Mouse (Mus musculus) midbrain, postnatal 0 days (tissue): ENCODE measurements at regions not wholly inside any gene's neighbourhood (a gene's known extent, or its start where the extent isn't known, plus 50 kb on each side); places are given as distances from the start of the nearest gene placed in this dataset.

Experiments
- ATAC-seq: fragments of 200-750 bp; cut with Nextera tagmentation; 2 replicates; pipeline ENCODE4 v1.8.0; 2017; ENCODE audit warnings: moderate number of reproducible peaks, mild to moderate bottlenecking, moderate TSS enrichment, moderate library complexity; ENCODE audit not compliant: low FRiP score
- DNase-seq: peaks from one replicate; pipeline ENCODE4 v3.0.0-alpha.2; 2015; ENCODE audit warnings: low spot score
- H3K27ac ChIP-seq: fragments of 300-500 bp; sonication (generic); 2 replicates; pipeline ENCODE4 v1.5.1; 2014; ENCODE audit warnings: low read depth, mild to moderate bottlenecking, low read length, mixed read lengths
- H3K27me3 ChIP-seq: fragments of 300-500 bp; sonication (generic); 2 replicates; pipeline ENCODE4 v1.6.1; 2014; ENCODE audit warnings: low read length, control low read depth, mixed read lengths; ENCODE audit not compliant: insufficient read depth
- H3K36me3 ChIP-seq: fragments of 300-500 bp; sonication (generic); 2 replicates; pipeline ENCODE4 v1.6.1; 2014; ENCODE audit warnings: low read length, control low read depth, mixed read lengths; ENCODE audit not compliant: insufficient read depth
- H3K4me1 ChIP-seq: fragments of 300-500 bp; sonication (generic); 2 replicates; pipeline ENCODE4 v1.6.1; 2014; ENCODE audit warnings: mild to moderate bottlenecking, control low read depth, antibody characterized with exemption, low read length, mixed read lengths; ENCODE audit not compliant: insufficient read depth
- H3K4me2 ChIP-seq: fragments of 300-500 bp; sonication (generic); 2 replicates; pipeline ENCODE4 v1.6.1; 2014; ENCODE audit warnings: low read depth, mild to moderate bottlenecking, low read length, mixed read lengths; ENCODE audit not compliant: poor library complexity, severe bottlenecking
- H3K4me3 ChIP-seq: fragments of 300-500 bp; sonication (generic); 2 replicates; pipeline ENCODE4 v1.5.1; 2014; ENCODE audit warnings: low read depth, mild to moderate bottlenecking, low read length, moderate library complexity
- H3K9ac ChIP-seq: fragments of 300-500 bp; sonication (generic); replicated peaks from 2 replicates; pipeline ENCODE4 v1.6.1; 2014; ENCODE audit warnings: mild to moderate bottlenecking, low read length, moderate library complexity, mixed read lengths; ENCODE audit not compliant: poor library complexity, severe bottlenecking
- H3K9me3 ChIP-seq: fragments of 300-500 bp; sonication (generic); 2 replicates; pipeline ENCODE4 v1.6.1; 2016; ENCODE audit warnings: low read length, control low read depth
- CTCF ChIP-seq: IDR thresholded peaks from 2 replicates; pipeline ENCODE4 v1.5.1; 2016; ENCODE audit warnings: antibody characterized with exemption, mild to moderate bottlenecking
- WGBS: fragments of 180-500 bp; shearing (Covaris S2); extraction: QIAGEN DNeasy Blood & Tissue Kit; methylation state at CpG from one replicate; pipeline ENCODE4 v1.1.7; 2014; 5-methylcytosine and 5-hydroxymethylcytosine counted together

DNA sequence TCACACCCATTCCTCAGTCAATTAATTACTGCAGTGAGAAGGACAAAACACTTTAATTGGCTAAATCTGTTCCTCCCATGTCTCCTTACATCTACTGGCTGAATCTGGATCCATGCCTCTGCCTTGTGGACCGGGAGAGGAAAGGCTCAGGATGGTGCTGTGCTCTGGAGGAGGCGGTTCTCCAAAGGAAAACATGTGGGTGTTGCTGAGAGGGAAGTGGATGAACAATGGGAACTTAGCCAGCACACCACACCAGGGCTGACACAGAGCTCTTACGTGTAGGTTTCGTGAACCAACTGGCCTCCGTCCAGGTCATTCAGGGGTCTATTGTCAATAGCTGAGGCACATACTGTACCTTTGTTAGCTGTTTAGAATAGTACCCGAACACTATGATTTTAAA is 69.3 kb upstream of the Tcf12 start:
- Histone ChIP-seq H3K4me1 (no peaks in the 10 kb centered on the region), H3K27me3 (no peaks in the 10 kb centered on the region), H3K9me3 (no peaks in the 10 kb centered on the region), H3K4me3 (no peak overlapping the region), H3K9ac (no peak overlapping the region), H3K36me3 (no peaks in the 10 kb centered on the region), H3K27ac (no peak overlapping the region), H3K4me2 (no peak overlapping the region)
- no peak for TF ChIP-seq CTCF
- no peak for ATAC-seq
- DNase-seq = no peak
- WGBS = 61% methylated on average over 6 of the region's 6 CpGs

DNA sequence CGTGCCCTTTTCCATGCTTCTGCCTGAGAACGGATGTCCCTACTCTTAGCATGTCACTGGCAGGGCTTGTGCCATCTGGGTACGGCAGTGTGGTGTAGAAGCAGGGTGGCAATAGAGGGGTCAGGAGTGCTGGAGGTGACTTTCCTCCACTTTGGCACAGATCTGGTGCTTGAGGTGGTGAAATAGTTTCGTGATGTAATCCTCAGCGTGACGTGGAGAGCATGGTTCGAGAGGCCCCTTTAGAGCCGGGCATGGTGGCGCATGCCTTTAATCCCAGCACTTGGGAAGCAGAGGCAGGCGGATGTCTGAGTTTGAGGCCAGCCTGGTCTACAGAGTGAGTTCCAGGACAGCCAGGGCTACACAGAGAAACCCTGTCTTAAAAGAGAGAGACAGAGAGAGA is 71.7 kb upstream of the Tcf12 start:
- H3K27ac ChIP-seq = no peak overlapping the region
- DNase-seq (no peak), ATAC-seq (no peak)
- H3K36me3 ChIP-seq = no peaks in the 10 kb centered on the region
- no peaks in the 10 kb centered on the region for H3K9me3 ChIP-seq
- no peak overlapping the region for H3K4me3 ChIP-seq
- H3K9ac ChIP-seq = no peak overlapping the region
- TF ChIP-seq CTCF = no peak
- H3K27me3 ChIP-seq = no peaks in the 10 kb centered on the region
- 92% methylated on average over 10 of the region's 10 CpGs for WGBS
- no peak overlapping the region for H3K4me2 ChIP-seq
- no peaks in the 10 kb centered on the region for H3K4me1 ChIP-seq

- Histone ChIP-seq H3K4me2 (no peak overlapping the region), H3K27me3 (no peaks in the 10 kb centered on the region), H3K9me3 (no peaks in the 10 kb centered on the region), H3K4me1 (no peaks in the 10 kb centered on the region), H3K36me3 (no peaks in the 10 kb centered on the region), H3K4me3 (no peak overlapping the region), H3K9ac (no peak overlapping the region), H3K27ac (no peak overlapping the region)
- no peak for TF ChIP-seq CTCF
- ATAC-seq (no peak), DNase-seq (peak; percentile 83)
- 78% methylated on average over 10 of the region's 10 CpGs for WGBS
Observed at GRCm38 (mm10) chr9:72183925-72184324, 72.3 kb upstream of the Tcf12 start.

- TF ChIP-seq CTCF = no peak
- H3K4me2 ChIP-seq = no peak overlapping the region
- H3K27me3 ChIP-seq = no peaks in the 10 kb centered on the region
- 84% methylated on average over 7 of the region's 7 CpGs for WGBS
- H3K4me1 ChIP-seq = no peaks in the 10 kb centered on the region
- ATAC-seq (no peak), DNase-seq (no peak)
- no peaks in the 10 kb centered on the region for H3K36me3 ChIP-seq
- H3K4me3 ChIP-seq = no peak overlapping the region
- H3K9ac ChIP-seq = no peak overlapping the region
- no peaks in the 10 kb centered on the region for H3K9me3 ChIP-seq
- no peak overlapping the region for H3K27ac ChIP-seq
Observed at GRCm38 (mm10) chr9:72189867-72190266, 78.2 kb upstream of the Tcf12 start.

GRCm38 (mm10) chr9:72190631-72191030 is 79.0 kb upstream of the Tcf12 start:
- no peak overlapping the region for H3K9ac ChIP-seq
- no peak for DNase-seq
- H3K9me3 ChIP-seq = no peaks in the 10 kb centered on the region
- H3K4me2 ChIP-seq = no peak overlapping the region
- no peak for TF ChIP-seq CTCF
- no peak for ATAC-seq
- whole genome bisulfite sequencing = 85% methylated on average over 4 of the region's 4 CpGs
- no peak overlapping the region for H3K27ac ChIP-seq
- H3K27me3 ChIP-seq = no peaks in the 10 kb centered on the region
- H3K4me3 ChIP-seq = no peak overlapping the region
- no peaks in the 10 kb centered on the region for H3K4me1 ChIP-seq
- H3K36me3 ChIP-seq = no peaks in the 10 kb centered on the region

DNA sequence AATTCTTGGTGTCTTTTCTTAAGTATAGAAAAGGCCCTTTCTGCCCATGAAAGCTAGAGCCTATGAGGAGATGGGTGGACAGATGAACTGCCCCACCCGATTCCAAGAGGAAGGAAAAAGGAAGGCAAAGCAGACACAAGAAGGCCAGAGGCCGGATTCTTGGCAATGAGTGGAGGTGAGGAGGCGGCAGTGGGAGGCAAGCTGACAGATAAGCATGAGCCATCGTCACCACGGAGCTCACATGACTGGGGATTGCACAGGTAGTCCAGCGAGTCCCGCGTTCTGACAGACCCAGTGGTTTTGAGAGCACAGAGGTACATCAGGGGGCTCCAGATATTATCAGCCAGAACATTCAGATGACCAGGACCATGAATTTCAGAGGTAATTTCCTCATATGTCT is 79.4 kb upstream of the Tcf12 start:
- Histone ChIP-seq H3K9me3 (no peaks in the 10 kb centered on the region), H3K4me3 (no peak overlapping the region), H3K4me2 (no peak overlapping the region), H3K27ac (no peak overlapping the region), H3K4me1 (no peaks in the 10 kb centered on the region), H3K9ac (no peak overlapping the region), H3K27me3 (no peaks in the 10 kb centered on the region), H3K36me3 (no peaks in the 10 kb centered on the region)
- ATAC-seq (no peak), DNase-seq (no peak)
- 94% methylated on average over 8 of the region's 8 CpGs for WGBS
- TF ChIP-seq CTCF = no peak
